Mouse (Mus musculus): ENCODE data around the gene Ckap4. TPM values are rescaled to one million over a fixed set of nuclear protein-coding genes. Genes with fewer than 3 reads are reported as not detected.

The Ckap4 gene
- 3.5 and 5.5 TPM in 2 replicates for polyA plus RNA-seq (2021; fragmentation: Nextera tagmentation)
- long read RNA-seq, experiment 1, partial matches to known transcripts = 13 of 17 reads
- long read RNA-seq, experiment 1, other reads (novel, unspliced or antisense) = 0 of 17 reads
- long read RNA-seq, experiment 2, transcript Ckap4-201 (2 exons, 3,089 nt) = major isoform, 46 of 51 reads
- long read RNA-seq, experiment 2, partial matches to known transcripts = 0 of 51 reads
- long read RNA-seq, experiment 2, other reads (novel, unspliced or antisense) = 5 of 51 reads

GRCm38 (mm10) chr10:84533912-84534671 lies at the start of gene Ckap4:
Ckap4 (minus strand) TSS chr10:84534062.

GRCm38 (mm10) chr10:84576395-84577070 lies 42.7 kb upstream of the Ckap4 start, which contains the start of gene Tcp11l2:
Tcp11l2 (plus strand) TSS chr10:84576626.

Other genes starting within 250 kb of the Ckap4 start
- 2.5 and 3.5 TPM in 2 replicates for gene Nuak1, start 93.5 kb downstream of the Ckap4 start, polyA plus RNA-seq (2021; fragmentation: Nextera tagmentation)
- 20.8 and 21.5 TPM in 2 replicates for gene Tcp11l2, start 42.6 kb upstream of the Ckap4 start, polyA plus RNA-seq (2021; fragmentation: Nextera tagmentation)
- gene Polr3b, start 88.2 kb upstream of the Ckap4 start, polyA plus RNA-seq (2021; fragmentation: Nextera tagmentation) = 4.6 and 5.4 TPM in 2 replicates
- 7.0 and 7.6 TPM in 2 replicates for gene Rfx4, start 222.0 kb upstream of the Ckap4 start, polyA plus RNA-seq (2021; fragmentation: Nextera tagmentation)

Measured in layer of hippocampus, adult 6 months (tissue).